Mouse (Mus musculus): ENCODE measurements around the gene Zfand3. TPM values are rescaled to one million over a fixed set of nuclear protein-coding genes. Genes with fewer than 3 reads are reported as not detected.

Zfand3 gene
- polyA plus RNA-seq, 1 experiment: 92.7 TPM

DNA sequence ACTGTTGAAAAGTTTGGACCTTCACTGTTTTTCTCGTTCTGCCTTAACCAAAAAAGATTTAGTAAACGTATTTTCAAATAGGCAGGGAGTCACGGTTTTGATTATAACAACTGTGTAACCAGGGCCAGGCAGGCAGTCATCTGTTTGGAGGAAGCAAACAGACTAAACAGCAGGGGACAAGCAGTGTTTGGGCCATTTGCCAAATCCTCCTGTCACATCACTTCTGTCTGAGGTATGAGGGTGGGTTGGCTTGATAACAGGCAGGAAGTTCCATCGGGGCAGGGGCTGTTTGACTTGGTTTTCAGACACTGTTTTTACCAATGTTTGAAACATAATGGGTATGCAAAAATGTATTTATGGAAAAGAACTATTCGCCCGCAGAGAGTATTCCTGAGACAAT, 22.1 kb downstream of the Zfand3 start:
- TF ChIP-seq GATA1 (IDR thresholded peaks at IDR 0.05; ENCODE audit: low read length): no peak

DNA sequence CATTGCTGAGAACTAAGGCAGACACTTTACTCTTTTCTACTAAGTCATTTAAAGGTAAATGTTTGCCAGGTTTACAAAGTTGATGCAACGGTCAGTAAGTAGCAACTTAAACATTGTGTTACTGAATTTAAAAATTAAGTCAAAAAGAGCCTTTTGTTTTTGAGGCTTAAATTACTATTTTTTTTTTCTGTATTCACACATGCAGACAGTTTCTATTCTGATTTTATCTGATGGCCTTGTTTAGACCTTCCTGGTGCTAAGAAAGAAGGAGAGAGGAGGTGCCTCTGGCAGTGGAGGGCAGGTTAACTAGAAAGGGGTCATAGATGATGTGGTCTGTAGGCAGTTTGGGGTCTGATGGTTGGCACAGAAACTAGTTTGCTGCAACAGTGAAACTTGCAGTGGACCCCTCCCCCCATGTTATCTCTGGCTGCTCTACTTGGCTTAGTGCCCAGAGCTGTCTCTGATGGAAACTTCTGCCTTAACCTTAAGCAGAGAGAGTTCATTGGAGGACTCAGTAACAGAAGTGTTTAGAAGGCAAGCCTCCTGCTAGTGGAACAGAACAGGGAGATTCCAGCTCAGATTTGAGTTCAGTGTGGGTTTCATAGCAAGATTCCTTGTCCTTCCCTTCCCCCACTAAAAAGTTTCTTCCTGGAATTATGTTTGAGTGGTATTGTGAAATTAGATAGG, 23.0 kb downstream of the Zfand3 start:
- no peak for TF ChIP-seq GATA1 (IDR thresholded peaks at IDR 0.05; ENCODE audit: low read length)

DNA sequence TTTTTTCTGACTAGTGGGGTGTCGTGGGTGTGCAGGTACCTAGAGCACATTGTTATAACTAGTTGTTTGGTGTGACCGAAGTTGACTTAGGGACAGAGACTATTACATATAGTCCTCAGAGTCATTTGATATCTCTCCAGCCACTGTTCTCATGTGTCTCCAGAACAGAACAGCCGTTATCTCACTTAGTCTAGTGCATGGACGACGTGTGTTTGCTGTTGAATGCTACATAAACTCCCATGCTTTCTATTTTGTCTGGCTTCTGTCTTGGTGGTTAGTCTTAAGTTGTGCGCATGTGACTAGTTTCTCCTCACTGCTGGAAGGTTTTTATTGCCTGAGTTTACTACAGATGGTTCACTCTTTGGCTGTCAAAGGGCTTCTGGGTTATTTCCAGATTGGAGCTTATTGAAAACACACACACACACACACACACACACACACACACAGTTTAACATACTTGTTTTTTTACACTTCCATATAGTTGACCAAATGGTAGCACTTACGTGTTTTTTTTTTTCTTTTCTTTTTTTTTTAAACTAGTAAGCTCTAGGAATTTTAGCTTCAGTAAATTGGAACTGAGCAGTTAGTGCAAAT, 25.2 kb downstream of the Zfand3 start:
- TF ChIP-seq GATA1 (IDR thresholded peaks at IDR 0.05; ENCODE audit: low read length): no peak

DNA sequence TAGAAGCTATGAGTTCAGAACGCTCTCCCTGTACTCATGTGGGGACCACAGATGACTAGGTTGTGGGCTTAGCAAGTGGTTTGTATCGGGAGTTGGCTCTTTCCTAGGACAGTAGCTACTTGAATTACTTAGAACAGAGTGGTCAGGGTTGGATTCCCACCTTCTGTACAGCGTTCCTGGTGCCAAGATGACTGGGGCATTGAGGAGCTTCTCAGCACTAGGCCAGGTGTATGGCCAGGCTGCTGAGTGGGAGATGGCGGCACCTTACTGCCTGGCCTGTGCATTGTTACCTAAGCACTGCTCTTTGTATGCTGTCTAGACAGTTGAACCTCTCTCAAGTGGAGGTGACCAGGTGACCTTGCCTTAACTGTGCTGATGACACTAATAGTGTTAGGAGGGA, 28.3 kb downstream of the Zfand3 start:
- TF ChIP-seq GATA1 (IDR thresholded peaks at IDR 0.05; ENCODE audit: low read length): no peak

DNA sequence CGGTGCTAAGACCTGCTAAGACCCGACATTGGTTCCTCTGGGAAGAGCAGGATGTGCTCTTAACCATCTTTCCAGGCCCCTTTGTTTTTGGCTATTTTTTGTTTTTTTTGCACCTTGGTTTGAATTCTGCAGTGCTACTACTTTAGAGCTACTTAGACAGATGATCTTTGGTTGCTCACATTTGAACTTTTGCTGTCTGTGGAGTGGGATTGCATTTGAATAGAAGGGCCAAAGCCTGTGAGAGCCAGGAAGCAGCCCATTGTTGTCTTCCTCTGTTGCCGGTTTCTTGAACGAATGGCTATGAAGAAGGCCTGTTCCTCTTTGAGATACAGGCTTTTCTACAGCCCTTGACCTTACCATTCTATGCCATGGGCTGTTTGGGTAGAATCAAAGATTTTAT, 29.5 kb downstream of the Zfand3 start:
- TF ChIP-seq GATA1 (IDR thresholded peaks at IDR 0.05; ENCODE audit: low read length): no peak

DNA sequence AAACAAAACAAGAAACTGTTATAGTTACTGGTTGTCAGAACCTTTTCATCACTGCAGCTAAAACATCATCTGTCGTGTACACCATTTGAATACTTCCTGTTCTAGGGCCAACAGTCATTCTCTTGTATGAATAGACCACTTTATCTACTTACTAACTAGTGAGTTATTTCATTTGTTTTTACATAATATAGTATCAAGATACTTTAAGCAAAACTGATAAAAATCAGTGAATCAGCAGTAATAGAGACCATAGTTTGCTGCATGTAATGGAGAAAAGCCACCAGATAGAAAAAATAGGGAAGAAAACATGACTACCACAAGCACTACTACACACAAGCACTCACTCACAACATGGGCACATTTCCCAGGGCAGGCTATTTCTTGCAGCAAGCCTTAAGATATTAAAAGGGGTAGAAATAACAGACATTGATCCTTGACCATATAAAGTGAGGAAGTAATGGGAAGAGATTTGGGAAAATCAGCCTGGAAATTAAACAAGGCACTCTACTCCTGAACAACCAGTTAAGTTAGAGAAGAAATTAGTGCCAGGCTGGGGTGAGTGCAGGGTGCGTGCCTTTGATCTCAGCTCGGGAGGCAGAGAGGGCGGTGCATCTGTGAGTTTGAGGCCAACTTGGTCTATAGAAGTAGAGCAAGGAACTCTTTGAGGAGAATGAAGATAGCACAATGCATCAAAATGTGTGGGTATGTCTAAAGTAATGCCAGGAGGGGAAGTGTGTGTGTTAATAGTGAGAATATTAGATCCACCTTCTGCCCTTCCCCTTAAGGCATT, 30.9 kb downstream of the Zfand3 start:
- no peak for TF ChIP-seq GATA1 (IDR thresholded peaks at IDR 0.05; ENCODE audit: low read length)

DNA sequence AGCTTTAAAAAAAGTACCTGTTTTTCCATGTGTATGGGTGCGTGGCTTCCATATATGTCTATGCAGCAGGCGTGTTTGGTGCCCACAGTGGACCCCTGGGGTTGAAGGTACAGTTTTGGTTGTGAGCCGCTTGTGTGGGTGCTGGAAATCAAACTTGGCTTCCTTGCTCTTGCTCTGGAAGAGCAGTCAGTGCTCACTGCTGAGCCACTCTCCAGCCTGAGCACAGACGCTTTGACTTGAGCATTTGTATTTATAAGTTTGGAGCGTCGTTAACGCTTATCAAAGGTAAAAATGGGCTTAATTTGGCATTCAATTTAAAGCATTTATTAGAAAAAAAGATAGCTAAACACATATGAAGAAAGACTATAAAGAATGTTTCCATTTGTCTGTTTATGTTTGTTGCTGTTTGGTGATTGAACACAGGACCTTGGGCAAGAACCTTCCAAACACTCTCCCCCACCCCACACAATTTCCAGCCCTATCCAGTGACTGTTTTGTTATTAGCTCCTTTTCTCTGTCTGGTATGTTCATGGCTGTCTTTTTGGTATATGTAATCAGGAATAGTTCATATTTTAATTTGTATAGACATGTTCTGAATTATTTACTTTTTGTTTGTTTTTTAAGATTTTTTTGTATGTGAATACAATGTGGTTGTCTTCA, 38.8 kb downstream of the Zfand3 start:
- no peak for TF ChIP-seq GATA1 (IDR thresholded peaks at IDR 0.05; ENCODE audit: low read length)

DNA sequence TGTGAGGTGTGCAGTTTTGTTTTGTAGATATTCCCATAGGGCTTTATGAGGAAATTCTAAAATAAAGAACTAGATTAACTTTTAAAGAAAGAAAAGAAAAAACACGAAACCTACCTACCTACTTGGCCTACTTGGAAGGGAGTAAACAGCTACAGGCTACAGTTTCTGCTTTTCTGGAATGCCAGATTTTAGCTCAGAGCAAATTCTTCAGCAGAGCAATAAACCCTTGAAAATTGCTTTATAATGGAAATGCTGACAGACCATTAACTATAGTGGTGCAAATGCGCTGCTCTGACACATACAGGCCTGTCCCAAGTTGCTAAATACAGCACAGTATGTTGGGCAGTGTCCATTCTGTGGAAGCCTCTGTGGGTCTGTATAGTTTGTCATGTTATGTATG, 40.6 kb downstream of the Zfand3 start:
- TF ChIP-seq GATA1 (IDR thresholded peaks at IDR 0.05; ENCODE audit: low read length): no peak

DNA sequence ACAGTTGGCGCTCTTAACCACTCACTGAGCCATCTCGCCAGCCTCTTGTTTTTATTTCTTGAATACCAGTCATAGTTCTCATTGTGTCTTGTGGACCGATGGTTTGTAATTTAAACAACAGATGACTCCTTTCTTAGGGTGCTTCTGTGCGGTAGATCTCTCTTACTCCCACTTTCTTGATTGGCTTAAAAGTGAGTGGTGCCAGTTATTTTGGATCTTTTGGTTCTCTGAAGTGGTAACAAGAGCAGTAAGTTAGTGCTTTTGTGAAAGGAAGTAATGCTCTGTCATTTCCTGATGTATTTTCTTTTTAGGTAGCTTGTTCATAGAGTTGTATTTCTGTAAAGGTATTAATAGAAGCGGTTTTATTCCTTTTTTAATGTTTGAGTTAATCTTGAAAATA, 42.1 kb downstream of the Zfand3 start:
- no peak for TF ChIP-seq GATA1 (IDR thresholded peaks at IDR 0.05; ENCODE audit: low read length)

DNA sequence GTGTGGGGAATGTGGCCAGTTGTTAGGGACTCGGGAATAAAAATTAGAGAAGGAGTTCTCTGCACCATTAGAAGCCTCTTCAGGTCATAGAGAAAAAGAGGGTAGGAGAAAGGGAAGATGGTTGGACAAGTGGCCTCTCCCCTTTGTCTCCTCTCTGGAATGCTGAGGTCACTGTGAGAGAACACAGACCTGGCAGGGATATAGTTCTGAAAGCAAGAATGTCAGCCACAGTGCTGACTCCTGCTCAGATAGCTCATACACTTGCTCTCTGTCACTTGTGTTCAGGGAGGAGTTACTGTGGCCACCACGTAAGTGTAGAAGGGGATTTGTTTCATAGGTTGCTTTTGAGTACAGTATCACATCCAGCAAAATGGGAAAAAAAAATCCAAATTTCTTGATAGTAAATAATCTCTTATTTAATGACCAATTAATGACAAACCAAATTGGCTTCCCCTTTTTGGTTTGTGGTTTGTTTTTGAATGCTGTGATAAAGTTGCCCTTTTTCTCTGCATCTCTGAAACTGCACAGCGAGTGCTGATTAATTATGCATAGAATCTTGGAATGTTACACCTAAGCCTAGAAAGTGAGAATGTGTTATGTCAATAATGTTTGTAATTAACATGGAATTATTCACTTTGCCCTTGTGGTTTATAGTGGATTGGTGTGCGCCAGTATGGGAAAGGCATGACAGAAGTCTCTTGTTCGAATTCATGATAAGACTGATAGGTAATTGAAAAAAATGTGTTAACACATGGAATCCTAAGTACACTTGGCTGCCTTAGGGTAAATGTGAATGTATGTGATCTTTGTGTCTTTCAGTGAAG, 47.2 kb downstream of the Zfand3 start:
- no peak for TF ChIP-seq GATA1 (IDR thresholded peaks at IDR 0.05; ENCODE audit: low read length)

DNA sequence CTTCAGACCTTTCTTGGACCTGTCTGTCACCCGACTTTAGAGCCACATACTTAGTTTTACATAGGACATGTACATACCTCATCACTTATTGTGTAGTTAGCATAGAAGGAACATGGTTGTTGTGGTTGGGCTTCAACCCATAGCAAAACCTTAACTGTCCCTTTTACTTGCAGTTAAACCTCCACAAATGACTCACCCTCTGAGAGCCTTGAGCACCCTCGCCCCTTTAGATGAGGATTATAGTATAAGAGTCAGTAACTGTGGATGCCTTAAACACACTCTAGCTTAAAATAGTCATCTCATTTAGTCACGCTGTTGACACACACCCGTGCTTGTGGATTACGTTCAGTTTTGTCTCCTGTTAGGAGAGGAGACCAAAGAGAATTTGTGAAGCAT, 47.8 kb downstream of the Zfand3 start:
- TF ChIP-seq GATA1 (IDR thresholded peaks at IDR 0.05; ENCODE audit: low read length): no peak

DNA sequence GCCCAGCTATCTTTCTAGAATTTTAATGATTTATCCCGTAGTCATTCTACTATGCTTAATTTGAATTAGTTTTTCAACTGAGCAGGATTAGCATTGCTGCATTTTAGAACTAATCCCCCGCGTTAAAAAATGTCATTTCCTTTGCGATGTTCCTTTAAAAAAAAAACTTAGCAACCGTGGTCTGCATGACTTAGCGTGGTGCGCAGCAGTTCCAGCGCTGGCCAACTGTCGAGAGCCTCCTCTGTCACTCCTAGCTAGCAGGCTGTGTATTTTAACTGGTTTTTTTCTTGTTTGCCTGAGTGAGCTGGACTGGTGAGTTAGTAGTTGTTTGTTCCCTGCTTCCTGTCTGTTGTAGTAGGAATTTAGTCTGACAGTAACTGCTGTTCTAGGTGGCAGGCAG, 48.9 kb downstream of the Zfand3 start:
- no peak for TF ChIP-seq GATA1 (IDR thresholded peaks at IDR 0.05; ENCODE audit: low read length)

DNA sequence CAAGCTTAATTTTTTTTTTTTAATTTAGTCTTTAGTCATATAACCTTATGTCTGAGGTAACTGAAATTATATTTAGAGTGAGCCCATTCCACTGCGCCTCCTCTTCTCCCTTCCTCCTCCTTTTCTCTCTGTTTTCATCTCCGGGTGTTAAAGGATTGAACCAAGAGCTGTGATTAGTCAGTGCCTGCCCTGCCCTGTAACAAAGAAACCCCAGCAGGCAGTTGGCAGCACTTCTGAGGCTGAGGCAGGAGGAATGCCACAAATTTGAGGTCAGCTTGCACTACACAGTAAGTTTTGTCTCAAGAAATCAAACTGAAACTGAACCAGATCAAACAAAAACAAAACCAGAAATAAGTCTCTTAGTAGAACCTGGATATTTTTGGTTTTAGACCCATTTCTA, 49.3 kb downstream of the Zfand3 start:
- no peak for TF ChIP-seq GATA1 (IDR thresholded peaks at IDR 0.05; ENCODE audit: low read length)

DNA sequence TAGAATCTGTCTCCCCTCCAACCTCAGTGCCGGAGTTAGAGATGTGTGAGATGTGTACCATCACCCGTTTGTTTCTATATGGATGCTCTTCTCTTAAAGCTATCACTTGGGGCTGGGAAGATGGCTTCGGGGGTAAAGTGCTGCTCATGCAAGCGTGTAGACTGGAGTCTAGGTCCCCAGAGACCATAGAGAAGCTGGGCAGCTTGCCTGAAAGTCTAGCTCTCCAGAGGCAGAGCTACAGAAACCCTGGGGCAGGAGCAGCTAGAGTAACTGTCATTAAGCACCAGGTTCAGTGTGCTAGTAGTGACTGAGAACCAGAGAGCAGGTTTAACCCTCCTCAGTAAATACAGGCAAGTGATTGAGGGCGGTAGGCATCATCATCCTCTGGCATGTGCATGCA, 51.7 kb downstream of the Zfand3 start:
- no peak for TF ChIP-seq GATA1 (IDR thresholded peaks at IDR 0.05; ENCODE audit: low read length)

DNA sequence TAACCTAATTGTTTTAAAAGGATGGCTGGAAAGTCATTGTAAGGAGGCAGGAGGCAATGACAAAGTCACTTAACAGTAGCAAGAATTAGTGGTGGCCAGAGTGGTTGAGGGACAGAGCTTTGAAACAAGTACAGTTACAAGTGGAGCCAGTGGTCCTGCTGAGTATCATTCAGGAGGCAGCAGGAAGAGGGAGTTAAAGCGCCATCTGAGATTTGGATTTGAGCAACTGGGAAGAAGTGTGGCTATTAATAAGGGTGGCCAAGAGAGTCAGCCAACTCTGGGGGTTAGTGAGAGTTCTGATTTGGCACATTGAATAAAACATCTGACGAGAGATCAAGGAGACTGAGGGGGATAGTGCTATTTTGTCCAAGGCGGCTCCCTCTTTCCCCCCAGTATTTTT, 54.1 kb downstream of the Zfand3 start:
- TF ChIP-seq GATA1 (IDR thresholded peaks at IDR 0.05; ENCODE audit: low read length): no peak

Data from G1E-ER4 (cell line).